Mouse (Mus musculus): ENCODE data around the gene Ldb2.

Ldb2 gene

GRCm38 (mm10) chr5:44799053-44799860, at the start of gene Ldb2:
Gene Ldb2 (minus strand): TSS chr5:44799680.
- DNase-seq (ENCODE audit: low read depth, low spot score): no peak

DNA sequence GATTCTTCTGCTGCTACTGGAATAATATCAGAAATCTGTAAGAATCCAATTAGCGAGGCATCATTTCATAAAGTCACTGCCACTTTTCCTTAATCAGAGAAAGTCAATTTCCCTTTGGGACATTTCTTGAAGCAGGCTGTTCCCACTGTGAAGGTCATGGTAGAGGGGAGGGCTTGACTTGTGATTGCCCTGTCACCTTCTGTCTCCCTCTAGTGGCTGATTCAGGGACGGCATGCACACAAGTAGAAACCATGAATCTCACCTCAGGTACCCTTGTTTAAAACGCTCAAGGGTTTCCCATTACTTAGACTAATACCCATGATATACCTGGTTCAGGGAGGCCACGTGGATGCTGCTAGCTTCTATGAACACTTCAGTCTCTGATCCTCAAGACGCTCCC, 31.8 kb upstream of the Ldb2 start:
- peak; percentile 58 for DNase-seq (ENCODE audit: low read depth, low spot score)

GRCm38 (mm10) chr5:44815506-44815905, 16.0 kb upstream of the Ldb2 start:
- DNase-seq (ENCODE audit: low read depth, low spot score): no peak

DNA sequence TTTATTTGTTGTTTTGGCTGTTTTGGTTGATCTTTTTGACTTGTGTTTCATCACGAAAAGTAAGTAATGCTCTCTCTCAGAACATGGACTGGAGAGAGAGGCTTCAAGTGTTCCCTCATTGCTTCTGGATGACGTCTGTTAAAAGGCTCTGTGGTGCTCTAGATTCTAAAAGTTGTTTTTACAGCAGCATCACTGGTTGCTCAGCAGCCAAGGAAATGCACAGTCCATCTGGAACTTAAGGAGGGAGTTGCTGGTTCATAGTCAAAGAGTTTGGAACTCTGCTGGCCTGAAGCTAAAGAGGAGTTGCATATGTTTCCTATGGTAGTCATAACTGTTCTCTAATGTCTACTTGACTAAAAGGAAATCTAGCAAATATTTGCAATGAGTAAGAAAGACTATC, 6.5 kb upstream of the Ldb2 start:
- no peak for DNase-seq (ENCODE audit: low read depth, low spot score)

DNA sequence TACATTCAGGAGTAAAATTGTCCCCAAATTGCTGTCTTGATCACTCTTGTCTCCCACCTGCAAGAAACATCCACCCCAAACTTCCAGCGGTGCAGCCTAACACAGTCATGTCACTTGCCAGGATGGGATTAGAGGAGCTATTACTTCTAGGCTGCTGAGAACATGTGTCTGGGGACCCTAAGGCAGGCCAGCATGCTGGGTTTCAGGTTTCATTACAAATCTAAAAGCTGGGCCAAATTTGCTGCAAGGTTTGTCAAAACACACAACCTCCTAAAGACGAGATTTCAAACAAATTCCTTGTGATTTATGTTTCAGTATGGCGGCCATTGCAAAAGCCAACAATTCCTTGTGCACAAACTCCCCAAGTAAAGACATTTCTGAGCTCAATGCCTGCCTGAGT, 1.6 kb upstream of the Ldb2 start:
- no peak for DNase-seq (ENCODE audit: low read depth, low spot score)

GRCm38 (mm10) chr5:44799861-44800260, 381 bp upstream of the Ldb2 start:
- no peak for DNase-seq (ENCODE audit: low read depth, low spot score)

GRCm38 (mm10) chr5:44798493-44798892, 987 bp downstream of the Ldb2 start:
- DNase-seq (ENCODE audit: low read depth, low spot score): no peak

DNA sequence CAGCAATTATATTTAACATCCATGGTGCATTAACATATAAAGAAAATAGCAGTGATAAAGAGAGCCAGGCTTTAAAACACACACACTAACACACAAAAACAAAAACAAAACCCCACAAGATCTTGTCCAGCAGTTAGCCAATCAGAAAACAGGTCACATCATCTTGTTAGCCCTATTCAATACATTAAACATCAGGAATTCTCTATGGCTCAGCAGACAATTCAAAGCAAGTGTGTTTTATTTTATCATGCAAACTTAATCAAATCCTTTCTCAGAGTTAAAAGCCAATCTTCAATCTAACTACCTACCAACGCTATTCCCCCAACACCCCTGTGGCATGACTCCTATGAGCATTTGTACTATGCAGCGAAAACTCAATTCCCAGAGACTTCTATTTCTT, 1.4 kb downstream of the Ldb2 start:
- no peak for DNase-seq (ENCODE audit: low read depth, low spot score)

GRCm38 (mm10) chr5:44784591-44784990, 14.9 kb downstream of the Ldb2 start:
- DNase-seq (ENCODE audit: low read depth, low spot score): no peak

- no peak for DNase-seq (ENCODE audit: low read depth, low spot score)
Observed at GRCm38 (mm10) chr5:44779340-44779739, 20.1 kb downstream of the Ldb2 start.

GRCm38 (mm10) chr5:44768472-44768871, 31.0 kb downstream of the Ldb2 start:
- no peak for DNase-seq (ENCODE audit: low read depth, low spot score)

- no peak for DNase-seq (ENCODE audit: low read depth, low spot score)
Observed at GRCm38 (mm10) chr5:44764911-44765310, 34.6 kb downstream of the Ldb2 start.

DNA sequence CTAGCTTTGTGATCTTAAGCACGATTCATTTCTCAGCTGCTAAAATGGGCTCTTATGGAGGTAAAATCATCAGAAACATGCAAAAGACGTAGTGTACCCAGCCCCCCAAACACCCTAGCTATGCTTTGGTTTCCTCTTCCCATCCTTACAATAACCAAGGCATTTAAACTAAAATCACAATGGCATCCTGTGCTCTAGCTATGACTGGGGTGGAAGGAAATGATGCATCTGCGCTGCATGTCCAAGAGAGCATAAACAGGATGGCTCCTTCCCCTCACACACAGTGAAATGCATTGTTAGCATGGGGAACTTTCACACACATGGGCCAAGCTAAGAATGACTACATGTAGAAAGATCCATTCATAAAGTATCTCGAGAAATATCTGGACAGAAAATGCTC, 40.3 kb downstream of the Ldb2 start:
- no peak for DNase-seq (ENCODE audit: low read depth, low spot score)

- peak; percentile 89 for DNase-seq (ENCODE audit: low read depth, low spot score)
Observed at GRCm38 (mm10) chr5:44754156-44754910, 45.1 kb downstream of the Ldb2 start.

DNA sequence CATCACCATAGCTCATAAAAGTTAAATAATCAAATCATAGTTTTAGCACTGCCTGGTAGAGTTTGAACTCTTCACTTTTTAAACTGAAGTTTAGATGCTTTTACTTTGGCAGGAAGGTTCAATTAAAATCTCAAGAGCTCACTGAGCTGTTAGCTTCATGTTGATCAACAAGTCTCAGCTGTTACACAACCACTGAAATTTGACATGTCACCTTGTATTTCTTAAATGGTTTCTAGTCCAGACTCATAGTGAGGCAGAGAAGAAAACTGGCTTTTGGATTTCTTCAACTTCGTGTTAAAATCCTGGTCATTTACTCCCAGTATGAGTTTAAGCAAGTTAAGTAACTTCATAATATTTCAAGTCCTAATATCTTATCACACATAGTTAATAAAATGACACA, 53.8 kb downstream of the Ldb2 start:
- DNase-seq (ENCODE audit: low read depth, low spot score): no peak

DNA sequence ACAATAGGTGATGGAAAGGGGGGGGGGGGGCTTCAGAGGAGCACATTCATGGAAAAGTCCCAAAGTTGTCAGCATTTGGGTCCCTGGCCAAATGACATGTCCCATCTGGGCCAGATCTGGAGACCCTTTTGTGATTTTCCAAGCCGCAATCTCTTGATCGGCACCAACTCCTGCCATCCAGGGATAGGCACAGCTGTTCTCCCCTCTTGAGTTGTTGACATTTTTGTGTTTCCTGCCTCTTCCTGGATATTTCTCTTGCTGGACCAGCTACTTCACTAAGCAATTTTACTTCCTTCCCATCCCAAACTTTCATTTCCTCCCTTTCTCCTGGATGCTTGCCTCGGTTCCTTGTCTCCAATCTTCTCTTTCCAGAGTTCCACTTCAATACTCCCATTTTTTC, 63.1 kb downstream of the Ldb2 start:
- no peak for DNase-seq (ENCODE audit: low read depth, low spot score)

GRCm38 (mm10) chr5:44734131-44734723, 65.3 kb downstream of the Ldb2 start:
- no peak for DNase-seq (ENCODE audit: low read depth, low spot score)

GRCm38 (mm10) chr5:44729646-44730310, 69.7 kb downstream of the Ldb2 start:
- no peak for DNase-seq (ENCODE audit: low read depth, low spot score)

GRCm38 (mm10) chr5:44727995-44728394, 71.5 kb downstream of the Ldb2 start:
- DNase-seq (ENCODE audit: low read depth, low spot score): no peak

- DNase-seq (ENCODE audit: low read depth, low spot score): peak; percentile 17
Observed at GRCm38 (mm10) chr5:44726546-44727476, 72.7 kb downstream of the Ldb2 start.

DNA sequence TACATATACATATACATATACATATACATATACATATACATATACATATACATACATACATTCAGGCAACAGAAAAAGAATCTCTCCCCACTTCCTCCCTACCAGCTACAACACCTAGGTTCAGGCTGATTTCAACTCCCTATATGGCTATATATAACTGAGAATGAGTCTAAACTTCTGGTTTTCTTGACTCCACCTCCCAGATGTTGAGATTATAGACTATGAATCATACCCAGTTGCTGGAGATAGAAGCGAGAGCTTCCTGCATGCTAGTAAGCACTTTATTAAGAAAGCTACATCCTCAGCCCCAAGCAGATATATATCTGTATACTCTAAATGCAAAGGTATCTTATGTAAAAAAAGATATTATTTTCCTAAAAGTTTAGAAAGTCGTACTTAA, 74.0 kb downstream of the Ldb2 start:
- no peak for DNase-seq (ENCODE audit: low read depth, low spot score)

All from R1 (cell line).